Mouse (Mus musculus): Measurements from ENCODE around the gene Ddb2.

DNA sequence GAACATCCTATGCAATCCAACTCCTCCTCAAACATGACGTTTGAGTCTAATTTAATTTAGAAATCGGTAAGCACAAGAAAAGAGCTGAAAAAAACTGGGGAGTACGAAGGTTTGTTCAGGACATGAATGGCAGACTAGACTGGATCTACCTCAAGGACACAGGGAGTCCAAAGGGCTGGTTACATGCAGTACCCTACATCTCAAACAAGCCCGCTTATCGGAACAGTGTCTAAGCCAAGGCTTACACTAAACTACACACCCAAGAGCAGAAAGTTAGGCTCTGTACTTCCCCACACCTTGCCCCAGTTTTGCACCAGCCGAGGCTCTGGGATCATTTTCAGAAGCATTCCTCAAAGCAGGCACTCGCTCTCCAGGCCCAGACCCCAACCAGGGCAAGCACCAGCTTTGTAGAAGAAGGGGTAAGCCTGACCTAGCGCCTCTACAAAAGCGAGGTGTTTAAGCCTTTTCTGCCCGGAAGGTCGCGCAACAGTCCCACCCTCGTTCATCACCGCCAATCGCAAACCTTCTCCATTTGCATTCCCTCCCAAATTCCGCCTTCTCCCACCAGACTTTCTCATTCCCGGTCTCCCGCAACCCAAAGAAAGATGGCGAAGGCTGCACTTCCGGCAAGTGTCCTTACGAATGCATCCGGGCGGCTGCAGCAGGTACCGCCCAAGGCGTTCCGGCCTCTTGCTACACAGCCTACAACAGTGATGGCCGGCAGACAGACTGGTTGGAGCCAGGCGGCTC lies 34.4 kb downstream of the Ddb2 start, which contains the start of the genes Nr1h3 and Acp2:
- no peak for TF ChIP-seq CTCF (IDR thresholded peaks at IDR 0.05; ENCODE audit: insufficient read depth, low read length)
- TF ChIP-seq POLR2A (IDR thresholded peaks at IDR 0.05; ENCODE audit: borderline replicate concordance, extremely low read depth, low read depth, low read length), result peak; percentile 61; the same call in 1 of the 2 replicates

Measured in lung, adult 2 months (tissue).